Mouse (Mus musculus): ENCODE results near the gene Gm10681. TPM values are rescaled to one million over a fixed set of nuclear protein-coding genes. Genes with fewer than 3 reads are reported as not detected.
"Not testable (repeated sequence)": the region's sequence is repeated elsewhere in the genome, so short reads cannot be mapped to it uniquely, and the experiment has no call there.

The Gm10681 gene
- not detected for total RNA-seq (2021)
- long read RNA-seq, experiment 1, result 0 reads
- long read RNA-seq, experiment 2, result 0 reads

DNA sequence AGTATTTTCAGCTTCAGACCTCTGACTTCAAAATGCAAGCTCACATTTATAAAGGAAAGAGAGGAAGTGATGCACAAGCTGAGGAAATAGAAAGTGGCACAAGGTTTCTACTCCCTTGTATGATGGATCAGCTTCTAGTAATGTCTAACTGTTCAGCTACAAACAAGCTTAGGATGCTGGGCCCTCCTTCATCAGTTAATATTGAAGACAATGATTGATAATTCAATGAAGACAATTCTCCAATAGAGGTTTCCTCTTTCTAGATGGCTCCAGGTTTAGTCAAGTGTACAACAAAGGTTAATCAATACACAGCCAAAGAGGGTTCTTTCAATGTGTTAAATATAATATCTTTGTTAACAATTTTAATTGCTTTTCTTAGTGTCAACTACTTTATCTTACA is at the start of gene Gm10681:
TSS of gene Gm10681 (minus strand) at position 101 of the 400 bp plus-strand sequence.
- no peak for DNase-seq

GRCm38 (mm10) chr3:98635145-98635544 is 46.5 kb upstream of the Gm10681 start:
- no peak for DNase-seq

GRCm38 (mm10) chr3:98630152-98630551 is 41.5 kb upstream of the Gm10681 start, which contains the start of gene Hsd3b5:
Gene Hsd3b5, minus strand, starts transcription at chr3:98630252.
- no peak for DNase-seq

DNA sequence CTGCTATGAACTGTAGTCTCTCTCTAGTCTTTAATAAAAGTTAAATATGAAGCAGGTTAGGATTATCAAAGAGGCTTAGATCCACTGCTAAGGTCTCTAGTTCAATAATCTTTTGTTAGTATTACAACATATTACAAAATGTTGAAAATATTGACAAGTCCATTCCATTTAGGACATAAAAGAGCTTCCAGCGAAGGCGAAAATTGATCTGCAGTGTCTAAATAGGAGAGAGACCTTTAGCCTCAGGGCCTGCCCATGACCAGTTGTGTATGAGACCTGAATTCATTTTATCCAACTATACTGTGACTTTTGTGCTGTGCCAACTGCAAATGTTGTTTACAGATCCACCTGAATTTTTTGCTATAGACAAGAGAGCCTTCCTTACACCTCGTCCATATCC is 41.0 kb upstream of the Gm10681 start:
- DNase-seq, result no peak

DNA sequence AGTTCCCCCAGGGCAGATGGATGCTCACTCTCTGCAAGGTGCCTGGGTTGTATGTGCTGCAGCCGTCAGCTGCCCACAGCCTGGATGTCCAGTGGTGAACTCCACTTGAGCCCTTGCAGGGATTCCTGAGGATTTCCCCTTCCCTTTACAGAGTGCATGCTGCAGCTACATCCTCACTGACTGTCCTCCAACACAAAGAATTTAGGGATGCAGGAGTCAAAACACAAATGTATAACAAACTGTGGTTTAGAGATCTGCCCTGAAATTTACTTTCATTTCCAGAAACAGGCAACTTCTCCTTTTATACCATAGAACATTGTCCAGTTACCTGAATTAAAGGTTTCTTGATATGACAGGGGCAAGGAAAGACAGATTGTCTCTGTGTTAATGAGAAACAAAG is 28.2 kb upstream of the Gm10681 start:
- not testable (repeated sequence) for DNase-seq

- DNase-seq, result not testable (repeated sequence)
Observed at GRCm38 (mm10) chr3:98616244-98616643, 27.6 kb upstream of the Gm10681 start.

DNA sequence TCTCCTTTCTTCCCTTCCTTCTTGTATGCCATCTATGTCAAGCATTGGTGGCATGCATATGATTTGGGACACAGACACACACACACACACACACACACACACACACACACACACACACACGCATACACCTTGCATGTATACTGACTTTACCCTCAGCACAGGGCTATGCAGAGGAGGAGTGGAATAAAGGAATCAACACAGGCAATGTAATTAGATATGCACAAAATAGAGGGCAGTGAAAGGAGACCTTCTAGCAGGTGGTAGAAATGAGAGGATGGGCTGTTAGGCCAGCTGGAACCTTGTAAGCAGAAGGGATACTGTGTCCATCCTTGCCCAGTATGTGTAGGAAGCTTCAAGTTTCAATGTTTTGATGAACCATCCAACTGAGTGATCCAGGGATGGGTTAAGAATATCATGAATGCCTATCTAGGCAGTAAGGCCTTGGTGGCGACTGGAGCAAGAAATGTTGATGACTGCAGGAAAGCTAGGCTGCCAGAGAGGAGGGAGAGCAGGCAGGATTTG is 25.9 kb upstream of the Gm10681 start:
- not testable (repeated sequence) for DNase-seq

DNA sequence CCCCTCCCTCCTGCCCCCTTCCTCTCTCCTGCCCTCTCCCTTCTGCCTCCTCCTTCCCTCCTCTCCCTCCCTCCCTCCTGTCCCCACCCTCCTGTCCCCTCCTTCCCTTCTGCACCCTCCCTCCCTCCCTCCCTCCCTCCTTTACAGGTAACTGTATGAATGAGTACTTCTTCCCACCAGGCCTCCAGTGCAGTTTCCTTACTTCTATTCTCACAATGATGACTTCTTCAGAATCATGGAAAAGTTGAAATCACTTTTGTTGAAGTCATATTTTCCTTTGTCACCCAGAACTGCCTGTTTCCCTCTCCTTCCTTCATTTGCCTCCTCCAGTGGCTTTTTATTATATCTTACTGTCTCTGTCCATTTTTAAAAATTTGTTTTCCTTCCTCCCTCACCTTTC is 25.4 kb upstream of the Gm10681 start:
- no peak for DNase-seq

DNA sequence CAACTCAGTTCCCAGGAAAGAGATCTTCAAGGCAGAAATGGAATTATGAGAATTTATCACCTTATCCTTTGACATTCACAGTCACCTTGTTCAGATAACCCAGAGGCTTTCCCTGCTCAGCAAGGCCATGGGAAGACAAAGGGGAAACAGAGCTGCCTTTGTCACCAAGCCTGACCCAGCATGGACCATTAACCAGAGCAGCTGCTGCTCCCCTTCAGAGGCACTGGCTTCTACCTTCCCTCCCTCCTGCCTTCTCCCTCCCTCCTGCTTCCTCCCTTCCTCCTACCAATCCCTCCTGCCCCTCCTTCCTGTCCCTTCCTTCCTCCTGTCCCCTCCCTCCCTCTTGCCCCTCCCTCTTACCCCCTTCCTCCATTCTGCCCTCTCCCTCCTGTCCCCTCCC is 24.9 kb upstream of the Gm10681 start:
- DNase-seq, result not testable (repeated sequence)

DNA sequence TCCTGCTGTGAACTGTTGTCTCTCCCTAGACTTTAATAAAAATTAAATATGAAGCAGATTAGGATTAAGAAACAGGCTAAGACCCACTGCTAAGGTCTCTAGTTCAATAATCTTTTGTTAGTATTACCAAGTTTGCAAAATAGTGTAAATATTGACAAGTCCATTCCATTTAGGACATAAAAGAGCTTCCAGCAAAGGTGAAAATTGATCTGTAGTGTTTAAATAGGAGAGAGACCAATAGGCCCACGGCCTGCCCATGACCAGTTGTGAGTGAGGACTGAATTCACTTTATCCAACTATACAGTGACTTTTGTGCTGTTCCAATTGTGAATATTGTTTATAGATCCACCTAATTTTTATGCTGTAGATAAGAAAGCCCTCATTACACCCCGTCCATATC is 886 bp downstream of the Gm10681 start:
- no peak for DNase-seq

DNA sequence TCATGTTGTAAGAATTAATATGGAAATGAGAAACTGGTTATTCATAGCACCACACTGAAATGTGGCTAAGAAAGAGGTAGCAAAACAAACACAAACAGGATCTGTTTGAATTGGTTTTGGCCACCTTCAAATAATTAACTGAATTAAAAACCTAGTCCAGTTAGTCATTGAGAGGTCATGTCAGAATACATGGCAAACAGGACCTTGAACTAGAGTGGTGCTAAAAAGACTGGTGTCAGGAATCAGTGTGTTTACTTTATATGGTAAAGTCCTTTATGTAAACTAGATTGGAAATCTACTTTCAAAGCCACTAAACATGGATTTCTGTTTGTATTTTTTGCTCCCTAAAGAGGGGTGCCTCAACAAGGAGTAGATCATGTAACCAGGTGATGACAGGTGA is 6.0 kb downstream of the Gm10681 start:
- not testable (repeated sequence) for DNase-seq

DNA sequence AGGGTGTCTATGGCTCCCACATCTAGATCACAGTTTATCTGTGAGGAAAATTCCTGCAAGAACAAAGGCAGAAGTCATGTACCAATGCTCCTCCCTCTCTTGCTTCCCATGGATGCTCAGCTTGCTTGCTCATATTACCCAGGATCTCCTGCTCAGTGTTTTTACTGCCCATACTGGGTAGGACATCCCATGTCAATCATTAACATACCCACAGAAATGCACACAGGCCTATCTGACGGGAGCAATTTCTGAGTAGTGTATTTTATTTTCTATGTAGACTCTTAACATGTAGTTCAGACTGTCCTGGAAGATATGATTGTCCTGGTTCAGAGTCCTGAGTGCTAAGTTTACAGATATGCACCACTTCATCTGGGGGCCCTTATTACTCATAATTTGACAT is 6.4 kb downstream of the Gm10681 start:
- not testable (repeated sequence) for DNase-seq

DNA sequence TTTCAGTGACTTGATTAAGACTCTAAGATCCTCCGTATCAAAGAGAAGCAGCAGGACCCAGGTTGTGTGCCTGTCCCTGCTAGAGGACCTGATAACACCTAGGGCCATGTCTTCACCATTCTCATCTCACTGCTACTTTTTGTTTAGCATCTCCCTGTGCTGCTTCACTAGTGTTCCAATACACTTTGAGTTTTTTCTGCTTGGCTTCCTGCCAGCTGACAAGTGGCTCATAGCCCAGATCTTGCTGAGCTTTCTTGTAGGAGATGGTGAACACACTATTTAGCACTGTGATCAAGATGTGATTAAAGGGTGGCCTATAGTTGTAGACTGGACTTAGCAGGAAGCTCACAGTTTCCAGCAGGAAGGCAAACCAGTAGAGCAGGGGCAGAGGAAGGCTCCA is 7.6 kb downstream of the Gm10681 start:
- DNase-seq, result not testable (repeated sequence)

DNA sequence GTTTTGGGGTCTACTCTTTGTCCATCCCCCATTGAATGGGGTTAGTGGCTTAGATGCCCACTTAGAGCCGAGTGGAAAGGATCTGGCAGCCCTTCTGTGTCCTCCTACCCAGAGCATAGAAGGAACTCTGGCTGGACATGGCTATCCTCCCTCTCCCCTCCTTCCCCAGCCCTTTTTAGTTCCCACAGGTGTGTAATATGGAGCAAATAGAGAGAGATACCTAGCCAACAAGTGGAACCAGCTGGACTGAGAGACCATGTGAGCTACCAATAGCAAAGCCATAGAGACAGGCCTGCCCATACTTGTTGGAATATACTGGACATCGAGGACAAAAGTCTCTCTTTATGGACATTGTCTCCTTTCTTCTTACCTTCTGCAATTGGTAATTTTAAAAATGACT is 20.9 kb downstream of the Gm10681 start:
- DNase-seq, result not testable (repeated sequence)

GRCm38 (mm10) chr3:98564894-98565293 is 23.7 kb downstream of the Gm10681 start:
- not testable (repeated sequence) for DNase-seq

- not testable (repeated sequence) for DNase-seq
Observed at GRCm38 (mm10) chr3:98563831-98564230, 24.8 kb downstream of the Gm10681 start.

GRCm38 (mm10) chr3:98560711-98561110 is 27.9 kb downstream of the Gm10681 start:
- DNase-seq, result not testable (repeated sequence)

- not testable (repeated sequence) for DNase-seq
Observed at GRCm38 (mm10) chr3:98550832-98551231, 37.8 kb downstream of the Gm10681 start.

GRCm38 (mm10) chr3:98550215-98550614 is 38.4 kb downstream of the Gm10681 start:
- DNase-seq, result not testable (repeated sequence)

GRCm38 (mm10) chr3:98548495-98548894 is 40.1 kb downstream of the Gm10681 start:
- not testable (repeated sequence) for DNase-seq

DNA sequence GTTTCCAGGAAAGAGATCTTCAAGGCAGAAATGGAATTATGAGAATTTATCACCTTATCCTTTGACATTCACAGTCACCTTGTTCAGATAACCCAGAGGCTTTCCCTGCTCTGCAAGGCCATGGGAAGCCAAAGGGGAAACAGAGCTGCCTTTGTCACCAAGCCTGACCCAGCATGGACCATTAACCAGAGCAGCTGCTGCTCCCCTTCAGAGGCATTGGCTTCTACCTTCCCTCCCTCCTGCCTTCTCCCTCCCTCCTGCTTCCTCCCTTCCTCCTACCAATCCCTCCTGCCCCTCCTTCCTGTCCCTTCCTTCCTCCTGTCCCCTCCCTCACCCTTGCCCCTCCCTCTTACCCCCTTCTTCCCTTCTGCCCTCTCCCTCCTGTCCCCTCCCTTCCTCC is 41.0 kb downstream of the Gm10681 start:
- DNase-seq, result not testable (repeated sequence)

DNA sequence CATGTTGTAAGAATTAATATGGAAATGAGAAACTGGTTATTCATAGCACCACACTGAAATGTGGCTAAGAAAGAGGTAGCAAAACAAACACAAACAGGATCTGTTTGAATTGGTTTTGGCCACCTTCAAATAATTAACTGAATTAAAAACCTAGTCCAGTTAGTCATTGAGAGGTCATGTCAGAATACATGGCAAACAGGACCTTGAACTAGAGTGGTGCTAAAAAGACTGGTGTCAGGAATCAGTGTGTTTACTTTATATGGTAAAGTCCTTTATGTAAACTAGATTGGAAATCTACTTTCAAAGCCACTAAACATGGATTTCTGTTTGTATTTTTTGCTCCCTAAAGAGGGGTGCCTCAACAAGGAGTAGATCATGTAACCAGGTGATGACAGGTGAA is 63.6 kb downstream of the Gm10681 start:
- DNase-seq, result not testable (repeated sequence)

DNA sequence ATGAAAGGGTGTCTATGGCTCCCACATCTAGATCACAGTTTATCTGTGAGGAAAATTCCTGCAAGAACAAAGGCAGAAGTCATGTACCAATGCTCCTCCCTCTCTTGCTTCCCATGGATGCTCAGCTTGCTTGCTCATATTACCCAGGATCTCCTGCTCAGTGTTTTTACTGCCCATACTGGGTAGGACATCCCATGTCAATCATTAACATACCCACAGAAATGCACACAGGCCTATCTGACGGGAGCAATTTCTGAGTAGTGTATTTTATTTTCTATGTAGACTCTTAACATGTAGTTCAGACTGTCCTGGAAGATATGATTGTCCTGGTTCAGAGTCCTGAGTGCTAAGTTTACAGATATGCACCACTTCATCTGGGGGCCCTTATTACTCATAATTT is 64.1 kb downstream of the Gm10681 start:
- DNase-seq, result not testable (repeated sequence)

GRCm38 (mm10) chr3:98522779-98523178 is 65.8 kb downstream of the Gm10681 start:
- not testable (repeated sequence) for DNase-seq
